Mouse (Mus musculus) CH12.LX (cell line): ENCODE results near the gene Slc48a1. TPM values are rescaled to one million over a fixed set of nuclear protein-coding genes. Genes with fewer than 3 reads are reported as not detected.

ENCODE experiments used
- DNase-seq: peaks from one replicate; pipeline ENCODE4 v3.0.0-alpha.2; 2013; ENCODE audit errors: extremely low read depth
- H3K27ac ChIP-seq: 2 replicates; pipeline ENCODE4 v1.5.1; 2012; ENCODE audit warnings: low read depth, mild to moderate bottlenecking, control low read depth, moderate library complexity; ENCODE audit not compliant: insufficient read depth
- H3K27me3 ChIP-seq: replicated peaks from 2 replicates; pipeline ENCODE3; 2012; ENCODE audit warnings: inconsistent platforms
- H3K36me3 ChIP-seq, 2 experiments: replicated peaks in 1 of 2; 2 replicates each; pipeline versions ENCODE3 to v1.6.1; 2012; ENCODE audit warnings: inconsistent platforms in 1 of 2, low read length in 1 of 2, mild to moderate bottlenecking in 1 of 2, mixed read lengths in 1 of 2, moderate library complexity in 1 of 2; ENCODE audit not compliant: control insufficient read depth in 1 of 2, insufficient read depth in 1 of 2
- H3K4me1 ChIP-seq, 2 experiments: 2 replicates each; pipeline ENCODE4 v1.6.1; 2012; ENCODE audit warnings: inconsistent platforms in 1 of 2, moderate library complexity in 1 of 2; ENCODE audit not compliant: insufficient read depth in 2 of 2, control insufficient read depth in 1 of 2
- H3K4me2 ChIP-seq: 2 replicates; pipeline ENCODE4 v1.6.1; 2012; ENCODE audit warnings: low read depth, mild to moderate bottlenecking, control low read depth; ENCODE audit not compliant: poor library complexity, insufficient read depth, severe bottlenecking
- H3K4me3 ChIP-seq, 3 experiments: fragments of 150-350 bp in 1 of 3; sonication (generic) in 1 of 3; replicated peaks in 1 of 3; 2 replicates each; pipeline versions ENCODE3 to v1.5.1; 2011 to 2012; ENCODE audit warnings: low read depth in 2 of 3, low read length in 2 of 3, mild to moderate bottlenecking in 2 of 3, moderate library complexity in 2 of 3, control low read depth in 1 of 3, improper control_type of control experiment in 1 of 3, inconsistent platforms in 1 of 3, mixed read lengths in 1 of 3; ENCODE audit not compliant: poor library complexity in 1 of 3
- H3K79me2 ChIP-seq: replicated peaks from 2 replicates; pipeline ENCODE4 v1.6.1; 2012; ENCODE audit warnings: mild to moderate bottlenecking, moderate library complexity; ENCODE audit not compliant: control insufficient read depth, poor library complexity, insufficient read depth, severe bottlenecking; ENCODE audit errors: extremely low read depth
- H3K9ac ChIP-seq: 2 replicates; pipeline ENCODE4 v1.6.1; 2012; ENCODE audit warnings: low read depth, mild to moderate bottlenecking, control low read depth, moderate library complexity; ENCODE audit not compliant: insufficient read depth
- H3K9me3 ChIP-seq: replicated peaks from 2 replicates; pipeline ENCODE3; 2012; ENCODE audit warnings: low read length, inconsistent platforms, mixed read lengths
- BHLHE40 ChIP-seq: IDR thresholded peaks from 2 replicates; pipeline ENCODE4 v1.6.1; 2011; ENCODE audit warnings: mild to moderate bottlenecking, low read depth, low read length, improper control_type of control experiment
- CTCF ChIP-seq, 2 experiments: IDR thresholded peaks in 1 of 2; conservative IDR thresholded peaks in 1 of 2; 2 replicates each; pipeline ENCODE4 v1.5.1; 2011 to 2012; ENCODE audit warnings: low read depth in 2 of 2, low read length in 2 of 2, improper control_type of control experiment in 1 of 2, inconsistent platforms in 1 of 2, mild to moderate bottlenecking in 1 of 2, moderate library complexity in 1 of 2
- ELF1 ChIP-seq: IDR thresholded peaks from 2 replicates; pipeline ENCODE4 v1.6.1; 2014; ENCODE audit warnings: low read depth, mild to moderate bottlenecking, inconsistent platforms, low read length, improper control_type of control experiment
- IRF4 ChIP-seq: IDR thresholded peaks from 2 replicates; pipeline ENCODE4 v1.6.1; 2014; ENCODE audit warnings: low read depth, mild to moderate bottlenecking, inconsistent platforms, low read length, improper control_type of control experiment
- JUN ChIP-seq: IDR thresholded peaks from 2 replicates; pipeline ENCODE4 v1.6.1; 2011; ENCODE audit warnings: low read depth, mild to moderate bottlenecking, low read length, improper control_type of control experiment, moderate library complexity; ENCODE audit not compliant: insufficient read depth
- JUND ChIP-seq: conservative IDR thresholded peaks from 2 replicates; pipeline ENCODE4 v1.6.1; 2011; ENCODE audit warnings: low read depth, low read length, improper control_type of control experiment
- MAFK ChIP-seq: IDR thresholded peaks from 2 replicates; pipeline ENCODE4 v1.6.1; 2011; ENCODE audit warnings: low read length, improper control_type of control experiment; ENCODE audit not compliant: insufficient replicate concordance
- MAX ChIP-seq: IDR thresholded peaks from 2 replicates; pipeline ENCODE4 v1.6.1; 2011; ENCODE audit warnings: low read length, improper control_type of control experiment
- MEF2A ChIP-seq: IDR thresholded peaks from 2 replicates; pipeline ENCODE4 v1.6.1; 2014; ENCODE audit warnings: low read depth, mild to moderate bottlenecking, inconsistent platforms, low read length, improper control_type of control experiment, borderline replicate concordance
- MXI1 ChIP-seq: IDR thresholded peaks from 2 replicates; pipeline ENCODE4 v1.6.1; 2011; ENCODE audit warnings: mild to moderate bottlenecking, low read depth, low read length, improper control_type of control experiment
- NELFE ChIP-seq: IDR thresholded peaks from 2 replicates; pipeline ENCODE4 v1.6.1; 2011; ENCODE audit warnings: low read depth, low read length, improper control_type of control experiment
- PAX5 ChIP-seq: IDR thresholded peaks from 2 replicates; pipeline ENCODE4 v1.6.1; 2012; ENCODE audit warnings: low read length, inconsistent platforms, mixed read lengths
- POLR2A ChIP-seq: IDR thresholded peaks from 2 replicates; pipeline ENCODE4 v1.6.1; 2011; ENCODE audit warnings: low read depth, mild to moderate bottlenecking, improper control_type of control experiment, low read length
- RCOR1 ChIP-seq: conservative IDR thresholded peaks from 2 replicates; pipeline ENCODE4 v1.6.1; 2012; ENCODE audit warnings: low read depth, mild to moderate bottlenecking, inconsistent platforms, low read length, improper control_type of control experiment
- SMC3 ChIP-seq: IDR thresholded peaks from 2 replicates; pipeline ENCODE4 v1.6.1; 2011; ENCODE audit warnings: low read depth, low read length, improper control_type of control experiment
- UBTF ChIP-seq: IDR thresholded peaks from 2 replicates; pipeline ENCODE4 v1.6.1; 2012; ENCODE audit warnings: low read depth, mild to moderate bottlenecking, inconsistent platforms, low read length, improper control_type of control experiment, moderate library complexity
- USF2 ChIP-seq: conservative IDR thresholded peaks from 2 replicates; pipeline ENCODE4 v1.6.1; 2011; ENCODE audit warnings: low read depth, low read length, improper control_type of control experiment
- ZMIZ1 ChIP-seq: IDR thresholded peaks from 2 replicates; pipeline ENCODE4 v1.6.1; 2012; ENCODE audit warnings: low read depth, mild to moderate bottlenecking, inconsistent platforms, low read length, improper control_type of control experiment
- dilution Hi-C: fragments of 300-500 bp; cut with MboI; formaldehyde crosslinking; loops from 2 replicates; pipeline ENCODE4 v1.14.3; 2020; ENCODE audit warnings: low sequenced_read_pairs; ENCODE audit not compliant: extremely low pct_unique_long_range_greater_than_20kb, extremely low pct_ligation_motif_present
- in situ Hi-C: fragments of 300-500 bp; cut with MboI; formaldehyde crosslinking; loops from 3 replicates; pipeline ENCODE4 v1.14.3; 2019; ENCODE audit warnings: low sequenced_read_pairs, low pct_ligation_motif_present, low pct_unique_long_range_greater_than_20kb, mixed read lengths
- polyA plus RNA-seq: library from polyadenylated mRNA; unstranded; fragments of >175 nt; gene quantifications from 2 replicates; pipeline ENCODE4 v1.2.1, GENCODE M21; 2012; ENCODE audit warnings: low read depth; ENCODE audit not compliant: insufficient read length
- total RNA-seq, 2 experiments: library from RNA; depleted of rRNA; stranded (reverse); fragments of 300-350 nt in 1 of 2; fragments of >200 nt in 1 of 2; gene quantifications; 2 replicates each; pipeline ENCODE4 v1.2.3; 2012 to 2014

Slc48a1 gene
- total and polyA plus RNA-seq, 3 experiments, result 23.2 to 56.0 (median 39.4) TPM

DNA sequence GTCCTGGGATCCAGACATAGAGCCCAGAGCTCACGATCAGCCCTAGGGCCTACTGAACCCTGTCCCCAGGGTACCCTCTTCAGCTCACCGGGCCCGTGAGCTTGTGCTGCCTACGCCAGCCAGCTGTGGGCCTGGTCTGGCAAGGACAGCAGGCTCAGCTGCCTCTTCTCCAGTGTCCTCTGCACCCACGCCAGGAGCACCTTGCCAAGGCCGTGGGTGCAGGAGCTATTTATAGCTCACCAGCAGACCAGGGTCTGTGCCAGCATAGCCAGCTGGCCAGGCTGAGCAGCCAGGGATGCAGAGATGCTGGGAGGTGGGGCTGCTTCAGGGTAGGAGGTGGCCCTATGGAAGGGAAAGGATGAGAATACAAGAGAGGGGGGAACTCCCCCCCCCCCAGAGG is 33.8 kb downstream of the Slc48a1 start:
- Histone ChIP-seq H3K4me2 (no peak overlapping the region), H3K9ac (no peak overlapping the region), H3K4me1 (peaks cover 16 to 54% of the 10 kb centered on the region in 2 experiments), H3K27ac (no peak overlapping the region), H3K36me3 (peaks cover 54 to 95% of the 10 kb centered on the region in 2 experiments), H3K9me3 (no peaks in the 10 kb centered on the region), H3K79me2 (peaks cover 2% of the 10 kb centered on the region; the same call in 1 of the 2 replicates), H3K4me3 (no peak overlapping the region), H3K27me3 (no peaks in the 10 kb centered on the region)
- TF ChIP-seq MAFK (no peak), MAX (no peak), MEF2A (no peak), JUN (no peak), IRF4 (no peak), SMC3 (no peak), RCOR1 (no peak)
- DNase-seq, result no peak
- dilution Hi-C loops, result no loop called here
- in situ Hi-C loops, result no loop called here

DNA sequence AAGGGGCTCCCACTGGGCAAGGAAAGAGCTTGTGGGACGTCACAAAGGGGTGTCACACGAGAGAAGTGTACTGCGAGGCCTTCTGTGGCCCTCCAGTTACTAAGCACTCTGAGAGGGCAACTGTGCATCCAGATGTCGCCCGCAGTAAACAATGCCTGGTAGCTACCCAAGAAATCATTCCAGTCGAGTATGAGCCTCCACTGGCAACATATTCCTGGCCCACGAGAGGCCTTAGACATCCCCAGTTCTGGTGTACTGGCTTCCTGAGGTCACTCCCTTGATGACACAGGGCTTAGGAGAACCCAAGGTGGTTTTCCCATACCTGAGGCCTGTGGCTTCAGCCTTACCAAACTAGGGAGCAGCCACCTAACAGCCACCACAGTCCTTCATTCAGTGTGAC is 34.6 kb downstream of the Slc48a1 start:
- dilution Hi-C loops, result no loop called here
- no peak overlapping the region for H3K9ac ChIP-seq
- peaks cover 46 to 92% of the 10 kb centered on the region in 2 experiments for H3K36me3 ChIP-seq
- TF ChIP-seq MXI1, result no peak
- no peak for TF ChIP-seq BHLHE40
- no peak for TF ChIP-seq NELFE
- TF ChIP-seq PAX5, result no peak
- H3K4me3 ChIP-seq, result no peak overlapping the region
- DNase-seq, result no peak
- no peak overlapping the region for H3K27ac ChIP-seq
- peaks cover 5% of the 10 kb centered on the region; the same call in 1 of the 2 replicates for H3K79me2 ChIP-seq
- H3K4me1 ChIP-seq, result peaks cover 21 to 60% of the 10 kb centered on the region in 2 experiments
- H3K9me3 ChIP-seq, result no peaks in the 10 kb centered on the region
- H3K4me2 ChIP-seq, result no peak overlapping the region
- no peaks in the 10 kb centered on the region for H3K27me3 ChIP-seq
- in situ Hi-C loops, result no loop called here

DNA sequence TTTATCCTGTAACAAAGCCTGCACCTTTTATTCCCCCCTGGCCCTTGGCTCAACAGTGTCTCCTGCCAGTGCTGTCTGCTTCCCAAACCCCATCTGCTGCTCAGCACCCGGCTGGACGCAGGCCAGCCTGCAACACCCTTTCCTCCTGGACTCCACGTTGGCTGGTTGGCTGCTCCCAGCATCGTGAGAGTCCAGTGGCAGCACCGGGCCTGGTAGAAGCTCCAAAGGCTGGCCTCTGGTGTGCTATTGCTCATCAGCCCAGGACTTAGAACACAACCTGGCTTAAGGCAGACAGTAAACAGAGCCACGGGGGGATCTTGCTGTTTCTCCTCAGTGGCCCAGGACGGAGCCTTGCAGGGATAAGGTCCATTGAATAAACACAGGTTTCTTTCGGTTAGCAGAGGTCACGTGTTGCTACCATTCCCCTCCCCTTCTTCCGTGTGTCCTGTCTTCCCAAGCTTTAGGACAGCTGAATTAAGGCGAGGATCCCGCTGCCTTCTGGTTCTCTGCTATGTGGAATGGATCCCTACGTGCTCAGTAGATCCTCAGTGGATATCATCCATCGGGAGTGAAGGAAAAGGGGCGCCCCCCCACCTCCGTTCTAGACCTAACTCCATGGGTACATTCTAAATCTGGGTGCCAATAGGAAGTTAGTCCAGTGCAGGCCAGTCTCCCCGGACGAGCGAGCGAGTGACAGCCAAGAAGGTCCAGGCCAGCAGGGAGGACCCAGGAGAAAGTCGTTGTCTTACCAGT is 35.3 kb downstream of the Slc48a1 start:
- no peak overlapping the region for H3K9ac ChIP-seq
- in situ Hi-C loops, result no loop called here
- peaks cover 24 to 68% of the 10 kb centered on the region in 2 experiments for H3K4me1 ChIP-seq
- no peak overlapping the region for H3K27ac ChIP-seq
- H3K27me3 ChIP-seq, result no peaks in the 10 kb centered on the region
- peaks cover 39 to 90% of the 10 kb centered on the region in 2 experiments for H3K36me3 ChIP-seq
- H3K79me2 ChIP-seq, result peaks cover 8% of the 10 kb centered on the region; the same call in 1 of the 2 replicates
- no peak overlapping the region for H3K4me2 ChIP-seq
- no peaks in the 10 kb centered on the region for H3K9me3 ChIP-seq
- no peak for DNase-seq
- dilution Hi-C loops, result no loop called here
- H3K4me3 ChIP-seq, result no peak overlapping the region
- TF ChIP-seq CTCF (conservative IDR thresholded peaks at IDR 0.05 in 1 of 2, IDR thresholded peaks at IDR 0.05 in 1 of 2; ENCODE audit: low read depth in 2 of 2, low read length in 2 of 2) (no peak), ZMIZ1 (no peak), UBTF (no peak), POLR2A (no peak), JUND (no peak), USF2 (no peak), ELF1 (no peak), IRF4 (no peak)
